Mouse (Mus musculus) kidney, postnatal 0 days (tissue): ENCODE measurements around the gene Helz2. TPM values are rescaled to one million over a fixed set of nuclear protein-coding genes. Genes with fewer than 3 reads are reported as not detected.
A peak's percentile ranks its signal among the peaks of the same experiment; 100 is the strongest.

Source experiments
- ATAC-seq: fragments of 200-750 bp; cut with Nextera tagmentation; replicated peaks from 2 replicates; pipeline ENCODE4 v1.8.0; 2017; ENCODE audit warnings: low read depth, moderate number of reproducible peaks, moderate TSS enrichment, moderate library complexity; ENCODE audit not compliant: low FRiP score
- DNase-seq: peaks from one replicate; pipeline ENCODE4 v3.0.0-alpha.2; 2016; ENCODE audit warnings: low spot score
- H3K27ac ChIP-seq: fragments of 300-500 bp; sonication (generic); 2 replicates; pipeline ENCODE4 v1.5.1; 2014; ENCODE audit warnings: mild to moderate bottlenecking
- H3K27me3 ChIP-seq: fragments of 300-500 bp; sonication (generic); 2 replicates; pipeline ENCODE4 v1.6.1; 2014; ENCODE audit warnings: low read length, mixed read lengths; ENCODE audit not compliant: insufficient read depth
- H3K36me3 ChIP-seq: fragments of 300-500 bp; sonication (generic); 2 replicates; pipeline ENCODE4 v1.6.1; 2014; ENCODE audit warnings: low read length, mixed read lengths; ENCODE audit not compliant: insufficient read depth
- H3K4me1 ChIP-seq: fragments of 300-500 bp; sonication (generic); replicated peaks from 2 replicates; pipeline ENCODE4 v1.6.1; 2014; ENCODE audit warnings: antibody characterized with exemption, low read length, mixed read lengths; ENCODE audit not compliant: insufficient read depth
- H3K4me2 ChIP-seq: fragments of 300-500 bp; sonication (generic); 2 replicates; pipeline ENCODE4 v1.6.1; 2014; ENCODE audit warnings: mild to moderate bottlenecking, low read length, moderate library complexity, mixed read lengths
- H3K4me3 ChIP-seq: fragments of 300-500 bp; sonication (generic); replicated peaks from 2 replicates; pipeline ENCODE4 v1.5.1; 2014; ENCODE audit warnings: low read depth, low read length
- H3K9ac ChIP-seq: fragments of 300-500 bp; sonication (generic); 2 replicates; pipeline ENCODE4 v1.6.1; 2014; ENCODE audit warnings: low read depth, low read length
- H3K9me3 ChIP-seq: fragments of 300-500 bp; sonication (generic); replicated peaks from 2 replicates; pipeline ENCODE4 v1.6.1; 2016; ENCODE audit warnings: low read length, inconsistent platforms, mixed read lengths
- CTCF ChIP-seq: IDR thresholded peaks from 2 replicates; pipeline ENCODE4 v1.5.1; 2016; ENCODE audit warnings: antibody characterized with exemption, low read depth, mild to moderate bottlenecking, moderate library complexity
- WGBS: fragments of 180-500 bp; shearing (Covaris S2); extraction: QIAGEN DNeasy Blood & Tissue Kit; methylation state at CpG from one replicate; pipeline ENCODE4 v1.1.7; 2014; 5-methylcytosine and 5-hydroxymethylcytosine counted together
- polyA plus RNA-seq: library from polyadenylated mRNA; unstranded; fragments of >200 nt; fragmentation: Nextera tagmentation; extraction: Ambion mirVana; gene quantifications from 2 replicates; pipeline ENCODE4 v1.2.1, GENCODE M21; 2015

Gene Helz2
- polyA plus RNA-seq, 1 experiment from 2014 or later = 1.5 TPM

- 92% methylated on average over 2 of the region's 2 CpGs for WGBS
- Histone ChIP-seq H3K27me3 (no peaks in the 10 kb centered on the region), H3K36me3 (0 out of 2 replicates have a peak, but pooled peaks cover 6% of the 10 kb centered on the region), H3K4me3 (no peak overlapping the region), H3K27ac (no peak overlapping the region), H3K4me2 (no peak overlapping the region), H3K9me3 (no peaks in the 10 kb centered on the region), H3K9ac (no peak overlapping the region), H3K4me1 (peaks cover 5% of the 10 kb centered on the region)
- no peak for ATAC-seq
- no peak for DNase-seq
- no peak for TF ChIP-seq CTCF
Measured at GRCm38 (mm10) chr2:181224994-181225393, 16.8 kb downstream of the Helz2 start.

DNA sequence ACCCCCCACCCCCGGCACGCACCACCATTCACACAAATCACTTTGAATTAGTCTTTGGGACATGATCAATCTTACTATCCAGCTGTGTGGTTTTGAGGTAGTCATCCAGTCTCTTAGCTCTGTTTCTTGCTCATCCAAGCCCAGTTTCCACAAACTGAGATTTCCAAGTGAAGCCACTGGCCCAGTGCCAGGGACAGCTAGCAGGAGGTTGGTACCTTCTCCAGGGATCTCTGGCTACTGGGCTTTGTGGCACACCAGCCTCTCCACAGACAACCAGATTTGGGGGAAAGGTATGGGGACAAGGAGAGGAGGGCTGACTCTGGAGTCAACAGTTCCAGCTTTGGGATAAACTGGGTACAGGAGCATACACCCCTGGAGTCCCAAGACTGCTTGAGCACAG lies 21.5 kb downstream of the Helz2 start:
- 0 out of 2 replicates have a peak overlapping the region, but pooled peaks have one; percentile 14 for H3K9ac ChIP-seq
- 23% methylated on average over 2 of the region's 2 CpGs for WGBS
- no peak for ATAC-seq
- H3K36me3 ChIP-seq = no peaks in the 10 kb centered on the region
- no peak for TF ChIP-seq CTCF
- H3K9me3 ChIP-seq = no peaks in the 10 kb centered on the region
- peaks cover 6% of the 10 kb centered on the region for H3K4me1 ChIP-seq
- peak overlapping the region; percentile 56 for H3K4me2 ChIP-seq
- H3K27ac ChIP-seq = peak overlapping the region; percentile 32
- peak overlapping the region; percentile 3; the same call in 1 of the 2 replicates for H3K4me3 ChIP-seq
- H3K27me3 ChIP-seq = no peaks in the 10 kb centered on the region
- no peak for DNase-seq

- 1% methylated on average over 25 of the region's 25 CpGs for WGBS
- peaks cover 6% of the 10 kb centered on the region for H3K4me1 ChIP-seq
- H3K36me3 ChIP-seq = no peaks in the 10 kb centered on the region
- ATAC-seq (peak; percentile 98), DNase-seq (peak; percentile 83)
- peak; percentile 52 for TF ChIP-seq CTCF
- H3K4me3 ChIP-seq = peak within 1 kb of the TSS; percentile 3; the same call in 1 of the 2 replicates
- 0 out of 2 replicates have a peak within 1 kb of the TSS, but pooled peaks have one; percentile 14 for H3K9ac ChIP-seq
- peak within 1 kb of the TSS; percentile 32 for H3K27ac ChIP-seq
- H3K9me3 ChIP-seq = no peaks in the 10 kb centered on the region
- H3K4me2 ChIP-seq = peak within 1 kb of the TSS; percentile 56
- no peaks in the 10 kb centered on the region for H3K27me3 ChIP-seq
Measured at GRCm38 (mm10) chr2:181219538-181220216, 22.1 kb downstream of the Helz2 start, which contains the start of gene Fndc11. Gene Fndc11 (plus strand): TSS chr2:181220013.

DNA sequence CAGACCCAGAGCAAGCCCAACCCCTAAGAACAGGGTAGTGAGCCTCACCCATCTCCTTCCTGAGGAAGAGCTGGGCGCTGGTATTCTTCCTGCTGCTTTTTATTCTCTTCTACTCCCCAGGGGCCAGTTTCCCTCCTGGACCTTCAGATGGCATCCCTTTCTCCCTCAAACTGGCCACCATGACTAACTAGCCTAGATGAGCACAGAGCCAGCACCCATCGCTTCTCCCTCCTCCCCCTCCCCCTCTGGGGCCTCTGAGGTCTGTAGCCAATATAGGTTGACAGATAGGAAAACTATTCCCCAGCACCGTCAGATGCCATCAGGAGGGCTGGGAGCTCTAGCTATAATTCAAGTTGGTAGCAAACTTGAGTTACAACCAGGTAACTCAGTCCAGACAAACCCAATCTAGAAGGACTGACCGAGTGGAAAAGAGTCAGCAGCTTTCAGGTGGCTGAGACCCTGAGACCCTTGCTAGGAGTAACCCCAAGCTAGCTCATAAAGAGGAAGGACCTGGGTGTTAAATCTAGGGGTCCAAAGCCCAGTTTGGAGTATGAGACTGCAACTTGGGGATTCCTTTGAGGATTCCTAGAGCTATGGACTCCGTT lies 22.8 kb downstream of the Helz2 start:
- 40% methylated on average over 5 of the region's 5 CpGs for WGBS
- H3K4me3 ChIP-seq = no peak overlapping the region
- no peak for ATAC-seq
- H3K36me3 ChIP-seq = no peaks in the 10 kb centered on the region
- H3K27me3 ChIP-seq = no peaks in the 10 kb centered on the region
- H3K4me2 ChIP-seq = no peak overlapping the region
- DNase-seq = no peak
- peak overlapping the region; percentile 32 for H3K27ac ChIP-seq
- H3K4me1 ChIP-seq = peaks cover 6% of the 10 kb centered on the region
- no peak overlapping the region for H3K9ac ChIP-seq
- H3K9me3 ChIP-seq = no peaks in the 10 kb centered on the region
- TF ChIP-seq CTCF = no peak

DNA sequence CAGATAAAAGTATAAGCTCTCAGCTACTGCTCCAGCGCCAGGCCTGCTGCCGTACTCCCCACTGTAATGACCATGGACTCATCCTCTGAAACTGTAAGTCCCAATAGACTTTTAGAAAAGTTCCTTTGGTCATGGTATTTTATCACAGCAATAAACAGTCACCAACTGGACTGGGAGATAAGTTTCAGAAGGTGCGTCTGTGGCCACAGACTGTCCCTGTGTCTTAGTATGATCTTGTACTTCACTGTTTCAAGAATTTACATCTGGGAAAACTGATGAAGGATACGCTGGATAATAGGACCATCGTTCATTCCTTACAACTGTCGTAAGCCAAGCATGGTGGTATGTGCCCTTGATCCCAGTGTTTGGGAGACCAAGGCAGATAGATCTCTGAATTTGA lies 25.8 kb downstream of the Helz2 start:
- WGBS = 86% methylated on average over 6 of the region's 6 CpGs
- Histone ChIP-seq H3K9me3 (no peaks in the 10 kb centered on the region), H3K4me1 (peaks cover 13% of the 10 kb centered on the region), H3K9ac (no peak overlapping the region), H3K4me3 (no peak overlapping the region), H3K4me2 (no peak overlapping the region), H3K36me3 (no peaks in the 10 kb centered on the region), H3K27me3 (peaks cover 10% of the 10 kb centered on the region; the same call in 1 of the 2 replicates), H3K27ac (no peak overlapping the region)
- TF ChIP-seq CTCF = no peak
- ATAC-seq = no peak
- DNase-seq = no peak

- no peak within 1 kb of the TSS for H3K27ac ChIP-seq
- peaks cover 10% of the 10 kb centered on the region; the same call in 1 of the 2 replicates for H3K27me3 ChIP-seq
- no peaks in the 10 kb centered on the region for H3K36me3 ChIP-seq
- WGBS = 3% methylated on average over 17 of the region's 17 CpGs
- no peak for TF ChIP-seq CTCF
- peak; percentile 83 for ATAC-seq
- peak; percentile 54 for DNase-seq
- peak within 1 kb of the TSS; percentile 66 for H3K4me2 ChIP-seq
- peaks cover 7% of the 10 kb centered on the region; the same call in 1 of the 2 replicates for H3K4me1 ChIP-seq
- H3K9me3 ChIP-seq = no peaks in the 10 kb centered on the region
- H3K9ac ChIP-seq = 0 out of 2 replicates have a peak within 1 kb of the TSS, but pooled peaks have one; percentile 1
- peak within 1 kb of the TSS; percentile 30 for H3K4me3 ChIP-seq
Measured at GRCm38 (mm10) chr2:181213021-181213445, 28.8 kb downstream of the Helz2 start, which contains the start of gene Srms. Gene Srms (minus strand): TSS chr2:181213185.
